Mouse (Mus musculus) ES-E14 (cell line): ENCODE data around the gene Hist1h2ah.

Experiments used
- CHD2 ChIP-seq: IDR thresholded peaks from 2 replicates; pipeline ENCODE4 v1.6.1; 2014; ENCODE audit warnings: mild to moderate bottlenecking, low read depth, low read length, inconsistent platforms
- HCFC1 ChIP-seq: IDR thresholded peaks from 2 replicates; pipeline ENCODE4 v1.6.1; 2012; ENCODE audit warnings: low read length, inconsistent platforms, borderline replicate concordance; ENCODE audit not compliant: insufficient read depth

- no peak for TF ChIP-seq HCFC1
- no peak for TF ChIP-seq CHD2
Observed at GRCm38 (mm10) chr13:21997821-21998220, 37.5 kb downstream of the Hist1h2ah start.
